In genomic region chr3:89511400-89511799, GRCm38 (mm10) we compare ENCODE assay signal across 8 mouse cellular contexts. TPM values are rescaled to one million over a fixed set of nuclear protein-coding genes. Genes with fewer than 3 reads are reported as not detected.
A peak's percentile ranks its signal among the peaks of the same experiment; 100 is the strongest.
DNase-seq lines count a peak whose midpoint lies in the region; ATAC-seq and TF ChIP-seq lines count a peak whose summit lies in the region.

No protein-coding gene starts in this region.

- DNase-seq in cerebellum, postnatal 14 days, result peak; percentile 32 to 39
- no peak for DNase-seq in lung, postnatal 36 days
- peak; percentile 50 for DNase-seq in midbrain, embryonic 10.5 days (ENCODE audit: low spot score)
- DNase-seq in stomach, postnatal 0 days (ENCODE audit: low spot score), result no peak
- DNase-seq in left cerebral cortex, adult 9 months (ENCODE audit: low spot score in 2 of 2), result no peak
- DNase-seq in thymus, postnatal 14 days, result no peak

- H3K9ac ChIP-seq in lung, embryonic 16.5 days (ENCODE audit: low read length), result no peak overlapping the region
- H3K9ac ChIP-seq in stomach, postnatal 0 days (ENCODE audit: low read length), result no peak overlapping the region

- H3K36me3 ChIP-seq in lung, embryonic 16.5 days (ENCODE audit: control insufficient read depth, insufficient read depth, low read length), result no peaks in the 10 kb centered on the region
- H3K36me3 ChIP-seq in midbrain, embryonic 10.5 days, result no peaks in the 10 kb centered on the region
- no peaks in the 10 kb centered on the region for H3K36me3 ChIP-seq in stomach, postnatal 0 days (ENCODE audit: control insufficient read depth, insufficient read depth, low read length)

- H3K27me3 ChIP-seq in lung, embryonic 16.5 days (ENCODE audit: control insufficient read depth, insufficient read depth, low read depth, low read length), result peaks cover 17% of the 10 kb centered on the region
- H3K27me3 ChIP-seq in midbrain, embryonic 10.5 days (ENCODE audit: low read depth, poor library complexity, severe bottlenecking), result peaks cover 45% of the 10 kb centered on the region
- H3K27me3 ChIP-seq in stomach, postnatal 0 days (ENCODE audit: control insufficient read depth, insufficient read depth, low read length), result no peaks in the 10 kb centered on the region

- H3K9me3 ChIP-seq in lung, embryonic 16.5 days (ENCODE audit: control insufficient read depth, low read length), result no peaks in the 10 kb centered on the region
- peaks cover 4% of the 10 kb centered on the region; the same call in 1 of the 2 replicates for H3K9me3 ChIP-seq in midbrain, embryonic 10.5 days (replicated peaks)
- H3K9me3 ChIP-seq in stomach, postnatal 0 days (ENCODE audit: control insufficient read depth, low read length), result no peaks in the 10 kb centered on the region

- no peak for TF ChIP-seq EP300 in stomach, postnatal 0 days (optimal IDR thresholded peaks at IDR 0.05)

- ATAC-seq in cerebellum, adult (ENCODE audit: insufficient number of reproducible peaks, low FRiP score, low TSS enrichment), result no peak
- ATAC-seq in lung, embryonic 16.5 days (ENCODE audit: low read depth), result no peak
- no peak for ATAC-seq in stomach, postnatal 0 days (ENCODE audit: low FRiP score, low TSS enrichment)

- no peak overlapping the region for H3K4me3 ChIP-seq in lung, embryonic 16.5 days (ENCODE audit: low read length)
- peak overlapping the region; percentile 40 for H3K4me3 ChIP-seq in midbrain, embryonic 10.5 days
- no peak overlapping the region for H3K4me3 ChIP-seq in stomach, postnatal 0 days (ENCODE audit: low read depth, low read length)

- no peak overlapping the region for H3K27ac ChIP-seq in lung, embryonic 16.5 days (ENCODE audit: low read length)
- H3K27ac ChIP-seq in midbrain, embryonic 10.5 days (replicated peaks), result peak overlapping the region; percentile 34
- no peak overlapping the region for H3K27ac ChIP-seq in stomach, postnatal 0 days (replicated peaks)

- peak overlapping the region; percentile 18; the same call in 1 of the 2 replicates for H3K4me2 ChIP-seq in lung, embryonic 16.5 days (ENCODE audit: low read depth, low read length)
- 0 out of 2 replicates have a peak overlapping the region, but pooled peaks have one; percentile 12 for H3K4me2 ChIP-seq in stomach, postnatal 0 days (replicated peaks; ENCODE audit: low read depth)

- 27% methylated on average over 15 of the region's 15 CpGs for WGBS in lung, embryonic 16.5 days
- WGBS in midbrain, embryonic 10.5 days, result 13% methylated on average over 15 of the region's 15 CpGs
- WGBS in stomach, postnatal 0 days, result 36% methylated on average over 15 of the region's 15 CpGs

- no peak for TF ChIP-seq CTCF in stomach, postnatal 0 days (IDR thresholded peaks at IDR 0.05; ENCODE audit: low read depth)

- H3K4me1 ChIP-seq in lung, embryonic 16.5 days (replicated peaks; ENCODE audit: control insufficient read depth, insufficient read depth, low read length), result no peaks in the 10 kb centered on the region
- H3K4me1 ChIP-seq in midbrain, embryonic 10.5 days, result peaks cover 36% of the 10 kb centered on the region
- no peaks in the 10 kb centered on the region for H3K4me1 ChIP-seq in stomach, postnatal 0 days (replicated peaks; ENCODE audit: control insufficient read depth, insufficient read depth)

RNA-seq across cellular contexts. Expression of gene Kcnn3, which starts 8.6 kb away (rescaled TPM):
- 0.68 and 1.1 TPM in 2 replicates for polyA plus RNA-seq in lung, embryonic 16.5 days (2015; fragmentation: Nextera tagmentation; extraction: Ambion mirVana)
- polyA plus RNA-seq in midbrain, embryonic 10.5 days (2016; fragmentation: Nextera tagmentation; extraction: Ambion mirVana), result 0.68 and 1.1 TPM in 2 replicates
- polyA plus RNA-seq in stomach, postnatal 0 days (2015; fragmentation: Nextera tagmentation; extraction: Ambion mirVana), result 4.5 and 5.3 TPM in 2 replicates

RNA-seq across cellular contexts. Expression of gene Pmvk, which starts 57.1 kb away (rescaled TPM):
- polyA plus RNA-seq in lung, embryonic 16.5 days (2015; fragmentation: Nextera tagmentation; extraction: Ambion mirVana), result 44.4 and 50.0 TPM in 2 replicates
- polyA plus RNA-seq in midbrain, embryonic 10.5 days (2016; fragmentation: Nextera tagmentation; extraction: Ambion mirVana), result 79.0 and 79.2 TPM in 2 replicates
- 49.7 and 55.0 TPM in 2 replicates for polyA plus RNA-seq in stomach, postnatal 0 days (2015; fragmentation: Nextera tagmentation; extraction: Ambion mirVana)

Comparison
In these comparisons a context has a peak if more than half of its experiments do, and no peak if none do; other contexts are left out.
1. DNase-seq: peak in cerebellum, postnatal 14 days (2 of 2) and midbrain, embryonic 10.5 days (single experiment); none in lung, postnatal 36 days (single experiment), stomach, postnatal 0 days (single experiment), left cerebral cortex, adult 9 months (0 of 2) and thymus, postnatal 14 days (single experiment).